Mouse (Mus musculus) hindbrain, embryonic 13.5 days (tissue): Measurements from ENCODE around the gene Mvp. TPM values are rescaled to one million over a fixed set of nuclear protein-coding genes. Genes with fewer than 3 reads are reported as not detected.

Experiments used
- ATAC-seq: fragments of 200-750 bp; cut with Nextera tagmentation; 2 replicates; pipeline ENCODE4 v1.8.0; 2017; ENCODE audit warnings: moderate TSS enrichment; ENCODE audit not compliant: low FRiP score
- H3K27ac ChIP-seq: fragments of 300-500 bp; sonication (generic); 2 replicates; pipeline ENCODE4 v1.5.1; 2015; ENCODE audit warnings: inconsistent platforms, mild to moderate bottlenecking, moderate library complexity
- H3K27me3 ChIP-seq: fragments of 300-500 bp; sonication (generic); 2 replicates; pipeline ENCODE4 v1.6.1; 2015; ENCODE audit warnings: mild to moderate bottlenecking, inconsistent platforms
- H3K36me3 ChIP-seq: fragments of 300-500 bp; sonication (generic); 2 replicates; pipeline ENCODE4 v1.6.1; 2015; ENCODE audit warnings: mild to moderate bottlenecking, inconsistent platforms
- H3K4me1 ChIP-seq: fragments of 300-500 bp; sonication (generic); replicated peaks from 2 replicates; pipeline ENCODE4 v1.6.1; 2015; ENCODE audit warnings: inconsistent platforms
- H3K4me2 ChIP-seq: fragments of 300-500 bp; sonication (generic); 2 replicates; pipeline ENCODE4 v1.6.1; 2015; ENCODE audit warnings: inconsistent platforms, mild to moderate bottlenecking, moderate library complexity
- H3K4me3 ChIP-seq: fragments of 300-500 bp; sonication (generic); 2 replicates; pipeline ENCODE4 v1.5.1; 2015; ENCODE audit warnings: mild to moderate bottlenecking, inconsistent platforms
- H3K9ac ChIP-seq: fragments of 300-500 bp; sonication (generic); 2 replicates; pipeline ENCODE4 v1.6.1; 2015; ENCODE audit warnings: mild to moderate bottlenecking, inconsistent platforms
- H3K9me3 ChIP-seq: fragments of 300-500 bp; sonication (generic); 2 replicates; pipeline ENCODE4 v1.6.1; 2016; ENCODE audit warnings: inconsistent platforms
- WGBS: fragments of 180-500 bp; shearing (Covaris S2); methylation state at CpG from one replicate; pipeline ENCODE4 v1.1.7; 2015; 5-methylcytosine and 5-hydroxymethylcytosine counted together
- polyA plus RNA-seq: library from polyadenylated mRNA; unstranded; fragments of >200 nt; fragmentation: Nextera tagmentation; extraction: Ambion mirVana; gene quantifications from 2 replicates; pipeline ENCODE4 v1.2.1, GENCODE M21; 2015

The Mvp gene
- polyA plus RNA-seq, 1 experiment from 2014 or later, result 4.5 TPM

DNA sequence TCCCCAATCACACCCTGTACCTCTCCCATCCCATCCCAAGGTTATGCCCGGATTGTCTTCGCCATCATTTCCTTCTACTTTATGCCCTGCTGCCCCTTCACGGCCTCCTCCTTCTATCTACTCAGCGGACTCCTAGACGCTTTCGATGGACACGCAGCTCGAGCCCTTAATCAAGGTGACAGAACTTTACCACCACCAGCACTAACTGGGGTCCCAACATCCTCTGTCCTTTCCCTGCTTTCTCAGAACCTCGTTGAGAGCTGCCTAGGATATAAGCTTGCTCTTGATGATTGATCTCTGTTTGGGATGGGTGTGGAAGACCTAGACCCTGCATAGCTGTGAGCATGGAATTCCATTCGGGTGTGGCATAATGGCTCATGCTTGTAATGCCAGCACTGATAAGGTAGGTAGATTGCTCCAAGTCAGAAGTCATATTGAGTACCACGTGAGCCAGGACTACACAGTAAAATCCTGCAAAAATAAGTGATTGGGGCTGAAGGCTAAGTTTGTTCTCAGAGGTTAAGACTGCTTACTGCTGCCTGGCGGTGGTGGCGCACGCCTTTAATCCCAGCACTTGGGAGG is 37.5 kb downstream of the Mvp start:
- H3K27me3 ChIP-seq, result no peaks in the 10 kb centered on the region
- WGBS, result 30% methylated on average over 14 of the region's 14 CpGs
- ATAC-seq, result 0 out of 2 replicates have a peak, but pooled peaks have one; percentile 5

DNA sequence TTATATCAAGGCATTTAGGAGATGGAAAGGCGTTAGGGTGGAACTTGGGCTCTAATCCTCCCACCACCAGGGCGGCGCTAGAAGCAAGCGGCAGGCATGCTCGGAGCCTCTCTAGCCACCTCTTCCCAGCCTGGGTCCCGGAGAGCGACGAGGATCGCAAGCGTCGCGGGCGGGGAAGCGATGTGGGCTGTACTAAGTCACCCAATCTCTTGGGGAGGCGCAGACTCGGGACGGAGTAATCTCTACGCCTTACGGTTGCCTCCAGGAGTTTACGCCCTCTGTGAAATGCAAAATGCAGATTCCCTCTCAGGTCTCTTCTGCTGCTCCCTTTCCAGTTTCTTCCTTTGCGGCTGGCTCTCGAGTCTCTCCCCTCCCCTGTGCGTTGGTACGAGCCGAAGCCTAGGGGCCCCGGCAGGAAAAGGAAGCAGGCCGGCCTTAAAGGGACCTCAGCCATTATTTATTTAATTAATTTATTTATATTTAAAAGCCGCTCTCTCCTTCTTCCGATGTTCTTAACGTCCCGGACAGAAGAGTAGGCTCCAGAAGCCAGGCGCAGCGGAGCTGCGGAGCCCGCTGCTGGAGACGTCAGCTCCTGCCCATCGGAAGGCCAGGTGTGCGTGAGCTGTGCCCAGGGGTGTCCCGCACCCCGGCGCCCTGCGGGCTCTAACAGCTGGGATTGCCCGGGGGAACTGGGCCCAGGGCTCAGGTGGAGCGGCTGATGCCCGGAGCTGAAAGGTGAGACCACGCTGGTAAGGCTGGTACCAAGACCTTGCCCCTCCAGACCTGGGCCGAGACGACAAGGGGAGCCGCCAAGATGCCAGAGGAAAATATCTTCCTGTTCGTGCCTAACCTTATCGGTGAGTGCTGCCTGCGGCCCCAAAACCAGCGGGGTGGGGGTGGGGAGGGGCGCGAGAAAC is 38.2 kb downstream of the Mvp start, which contains the start of gene Cdiptos:
Gene Cdiptos (minus strand): TSS at position 149 of the 917 bp plus-strand sequence.
- Histone ChIP-seq H3K27me3 (no peaks in the 10 kb centered on the region), H3K4me1 (peaks cover 23% of the 10 kb centered on the region), H3K9me3 (no peaks in the 10 kb centered on the region), H3K4me3 (peak within 1 kb of the TSS; percentile 98), H3K4me2 (peak within 1 kb of the TSS; percentile 93), H3K27ac (peak within 1 kb of the TSS; percentile 93), H3K9ac (peak within 1 kb of the TSS; percentile 98), H3K36me3 (peaks cover 50% of the 10 kb centered on the region)
- WGBS, result 1% methylated on average over 55 of the region's 55 CpGs
- ATAC-seq, result peak; percentile 94

More for the DNA sequence above, 37.5 kb downstream of the Mvp start:
- H3K9ac ChIP-seq, result peak overlapping the region; percentile 98
- H3K36me3 ChIP-seq, result peaks cover 48% of the 10 kb centered on the region
- peaks cover 23% of the 10 kb centered on the region for H3K4me1 ChIP-seq
- H3K9me3 ChIP-seq, result no peaks in the 10 kb centered on the region
- H3K27ac ChIP-seq, result peak overlapping the region; percentile 93
- H3K4me2 ChIP-seq, result peak overlapping the region; percentile 93
- peak overlapping the region; percentile 98 for H3K4me3 ChIP-seq

DNA sequence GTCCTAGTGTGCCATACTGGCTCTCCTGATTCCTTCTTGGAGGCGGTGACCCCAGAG is 38.7 kb downstream of the Mvp start, which contains the start of gene Cdipt:
Gene Cdipt (plus strand): TSS at position 22 of the 57 bp plus-strand sequence.
- H3K4me2 ChIP-seq, result peak within 1 kb of the TSS; percentile 93
- ATAC-seq, result no peak
- peak within 1 kb of the TSS; percentile 93 for H3K27ac ChIP-seq
- WGBS, result 6% methylated on average over 1 of the region's 1 CpGs
- H3K4me3 ChIP-seq, result peak within 1 kb of the TSS; percentile 98
- peak within 1 kb of the TSS; percentile 98 for H3K9ac ChIP-seq
- peaks cover 51% of the 10 kb centered on the region for H3K36me3 ChIP-seq
- H3K27me3 ChIP-seq, result no peaks in the 10 kb centered on the region
- no peaks in the 10 kb centered on the region for H3K9me3 ChIP-seq
- peaks cover 23% of the 10 kb centered on the region for H3K4me1 ChIP-seq

DNA sequence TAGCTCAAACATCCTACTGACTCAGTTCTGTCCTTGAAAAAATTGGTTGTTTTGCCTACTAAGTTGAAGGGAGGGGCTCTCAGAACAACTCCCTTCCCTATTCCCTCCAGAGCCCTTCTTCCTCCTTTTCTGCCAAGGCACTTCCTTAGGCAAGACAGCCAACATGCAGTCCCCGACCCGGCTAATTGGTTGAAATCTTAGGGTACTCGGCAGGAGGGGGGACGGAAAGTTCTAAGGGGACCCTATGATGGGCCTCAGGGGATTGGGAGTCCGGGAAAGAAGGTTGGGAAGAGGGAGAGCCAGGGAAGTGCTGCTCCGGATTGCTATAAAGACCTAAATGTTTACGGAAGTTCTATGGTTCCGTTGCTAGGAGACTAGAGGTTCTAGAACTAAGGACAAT is 38.9 kb downstream of the Mvp start:
- peak overlapping the region; percentile 39; the same call in 1 of the 2 replicates for H3K9ac ChIP-seq
- H3K9me3 ChIP-seq, result no peaks in the 10 kb centered on the region
- peaks cover 51% of the 10 kb centered on the region for H3K36me3 ChIP-seq
- H3K4me1 ChIP-seq, result peaks cover 23% of the 10 kb centered on the region
- H3K27ac ChIP-seq, result peak overlapping the region; percentile 93; the same call in 1 of the 2 replicates
- ATAC-seq, result no peak; the same call in 1 of the 2 replicates
- 14% methylated on average over 8 of the region's 8 CpGs for WGBS
- no peaks in the 10 kb centered on the region for H3K27me3 ChIP-seq
- peak overlapping the region; percentile 98 for H3K4me3 ChIP-seq
- H3K4me2 ChIP-seq, result peak overlapping the region; percentile 93

DNA sequence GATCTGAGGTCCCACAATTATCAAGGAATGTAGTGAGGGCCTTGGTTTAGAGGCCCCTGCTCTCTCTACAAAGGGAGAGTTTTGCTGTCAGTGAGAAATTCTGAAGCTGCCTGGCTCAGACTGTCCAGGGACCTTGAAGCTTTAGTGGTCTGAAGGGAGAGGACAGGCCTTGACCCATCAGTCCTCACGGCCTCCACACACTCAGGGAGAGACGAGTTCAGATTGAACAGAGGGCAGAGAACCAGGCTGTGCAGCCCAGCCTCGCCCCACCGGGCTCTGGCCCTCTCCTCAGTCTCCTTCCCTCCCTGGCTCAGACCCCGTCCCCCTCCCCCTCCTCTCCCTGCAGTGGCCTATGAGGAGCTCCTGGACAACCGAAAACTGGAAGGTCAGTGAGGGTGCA is 47.1 kb downstream of the Mvp start:
- H3K9me3 ChIP-seq, result no peaks in the 10 kb centered on the region
- H3K4me1 ChIP-seq, result no peaks in the 10 kb centered on the region
- no peak overlapping the region for H3K4me2 ChIP-seq
- H3K9ac ChIP-seq, result no peak overlapping the region
- peaks cover 90% of the 10 kb centered on the region for H3K36me3 ChIP-seq
- no peak for ATAC-seq
- no peak overlapping the region for H3K27ac ChIP-seq
- H3K27me3 ChIP-seq, result peaks cover 13% of the 10 kb centered on the region
- no peak overlapping the region for H3K4me3 ChIP-seq
- 57% methylated on average over 6 of the region's 6 CpGs for WGBS

DNA sequence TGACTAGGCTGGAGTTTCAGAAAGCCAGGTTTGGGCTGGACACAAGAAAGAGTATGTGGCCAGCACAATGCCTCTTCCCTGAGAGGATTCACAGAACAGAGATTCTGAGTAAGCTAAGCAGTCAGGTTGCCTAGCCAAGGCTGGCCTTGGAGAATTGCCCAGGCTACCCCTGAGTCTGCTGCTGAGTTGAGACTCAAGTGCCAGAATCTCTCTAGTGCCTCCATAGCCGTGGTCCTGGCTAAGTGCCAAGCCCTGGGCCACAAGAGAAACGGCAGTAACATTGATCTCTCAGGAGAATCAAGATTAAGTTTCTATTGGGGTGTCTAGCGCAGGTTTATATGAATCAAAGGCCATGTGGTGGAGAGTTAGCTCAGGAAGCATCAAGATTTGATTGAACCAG is 48.9 kb downstream of the Mvp start:
- peaks cover 90% of the 10 kb centered on the region for H3K36me3 ChIP-seq
- no peak overlapping the region for H3K4me2 ChIP-seq
- no peak overlapping the region for H3K9ac ChIP-seq
- WGBS, result 62% methylated on average over 3 of the region's 3 CpGs
- H3K27ac ChIP-seq, result no peak overlapping the region
- ATAC-seq, result no peak
- H3K4me3 ChIP-seq, result no peak overlapping the region
- H3K4me1 ChIP-seq, result no peaks in the 10 kb centered on the region
- H3K27me3 ChIP-seq, result peaks cover 31% of the 10 kb centered on the region
- H3K9me3 ChIP-seq, result no peaks in the 10 kb centered on the region

DNA sequence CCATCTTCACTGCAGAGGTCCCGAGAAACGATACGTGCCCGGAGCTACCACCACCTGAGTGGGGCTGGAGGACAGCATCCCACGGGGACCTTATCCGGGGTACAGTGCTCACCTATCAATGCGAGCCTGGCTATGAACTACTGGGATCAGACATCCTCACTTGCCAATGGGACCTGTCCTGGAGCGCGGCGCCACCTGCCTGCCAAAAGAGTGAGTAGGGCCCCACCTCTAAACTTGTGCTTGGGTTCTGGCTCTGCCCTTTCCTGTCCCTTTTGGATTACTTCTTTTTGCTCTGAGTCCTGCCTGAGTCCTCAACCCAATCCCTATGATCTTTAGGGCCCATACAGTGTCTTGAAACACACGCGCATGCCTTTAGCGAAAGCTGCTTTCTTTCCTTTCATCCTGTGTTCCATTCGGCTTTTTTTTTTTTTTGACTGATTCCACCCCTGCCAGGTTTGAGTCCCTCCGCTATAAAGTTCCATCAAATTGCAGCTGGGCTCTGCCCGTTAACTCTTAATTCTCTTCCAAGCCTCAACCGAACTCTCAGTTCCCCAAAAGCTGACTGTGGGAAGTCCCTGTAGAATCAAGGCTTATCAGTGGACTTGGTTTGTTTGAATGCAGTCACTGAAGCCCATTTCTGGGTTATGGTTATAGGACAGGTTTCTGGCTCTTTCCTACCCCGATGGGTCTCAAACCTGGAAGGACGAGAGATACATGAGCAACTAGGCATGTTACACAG is 50.7 kb downstream of the Mvp start:
- Histone ChIP-seq H3K9me3 (no peaks in the 10 kb centered on the region), H3K4me3 (no peak overlapping the region), H3K27ac (no peak overlapping the region), H3K9ac (0 out of 2 replicates have a peak overlapping the region, but pooled peaks have one; percentile 43), H3K4me1 (no peaks in the 10 kb centered on the region), H3K27me3 (peaks cover 35% of the 10 kb centered on the region), H3K36me3 (peaks cover 90% of the 10 kb centered on the region), H3K4me2 (no peak overlapping the region)
- 28% methylated on average over 19 of the region's 19 CpGs for WGBS
- ATAC-seq, result no peak

DNA sequence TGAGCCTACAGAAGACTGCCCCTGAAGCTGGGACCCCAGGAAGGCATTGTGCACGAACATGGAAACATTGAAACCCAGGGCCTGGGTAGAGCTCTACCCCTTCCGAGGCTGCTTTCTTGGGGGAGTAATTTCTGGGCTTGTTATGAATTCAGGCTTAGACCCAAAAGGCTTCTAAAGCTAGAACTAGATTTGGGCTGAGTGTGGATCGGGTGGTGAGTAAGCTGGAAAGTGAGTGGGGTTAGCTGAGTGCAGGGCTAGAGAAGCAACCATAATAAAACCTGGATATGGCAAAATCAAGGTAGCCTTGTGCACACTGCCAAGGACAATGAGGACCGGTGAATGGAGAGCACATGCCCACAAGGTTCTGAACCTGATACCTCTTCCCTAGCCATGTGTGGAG is 52.5 kb downstream of the Mvp start:
- Histone ChIP-seq H3K4me3 (no peak overlapping the region), H3K9ac (no peak overlapping the region), H3K27ac (no peak overlapping the region), H3K4me1 (no peaks in the 10 kb centered on the region), H3K4me2 (no peak overlapping the region), H3K27me3 (peaks cover 35% of the 10 kb centered on the region), H3K36me3 (peaks cover 90% of the 10 kb centered on the region), H3K9me3 (no peaks in the 10 kb centered on the region)
- 89% methylated on average over 4 of the region's 4 CpGs for WGBS
- ATAC-seq, result no peak

DNA sequence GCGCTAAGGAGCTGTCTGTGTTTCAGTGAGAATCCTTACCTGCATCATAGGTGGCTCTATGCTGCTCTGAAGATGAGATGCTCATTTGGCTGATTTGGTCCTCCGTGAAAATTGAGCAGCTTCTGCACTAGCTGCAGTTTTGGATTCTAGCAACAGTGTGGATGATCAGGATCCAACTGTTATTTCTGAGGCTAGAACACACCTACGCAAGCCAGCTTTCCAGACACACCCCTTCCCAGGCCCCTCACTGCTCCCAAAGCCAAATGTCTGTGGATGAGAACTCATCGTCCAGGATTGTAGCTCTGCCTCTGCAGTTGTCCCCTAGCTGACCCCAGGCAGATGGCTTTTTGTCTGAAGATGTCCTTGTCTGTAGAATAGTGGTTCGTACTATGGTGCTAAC is 53.3 kb downstream of the Mvp start:
- H3K36me3 ChIP-seq, result peaks cover 91% of the 10 kb centered on the region
- no peak overlapping the region for H3K9ac ChIP-seq
- no peak overlapping the region for H3K4me3 ChIP-seq
- H3K27me3 ChIP-seq, result peaks cover 35% of the 10 kb centered on the region
- 88% methylated on average over 5 of the region's 5 CpGs for WGBS
- no peaks in the 10 kb centered on the region for H3K4me1 ChIP-seq
- no peak overlapping the region for H3K4me2 ChIP-seq
- no peak for ATAC-seq
- H3K27ac ChIP-seq, result no peak overlapping the region
- H3K9me3 ChIP-seq, result no peaks in the 10 kb centered on the region

DNA sequence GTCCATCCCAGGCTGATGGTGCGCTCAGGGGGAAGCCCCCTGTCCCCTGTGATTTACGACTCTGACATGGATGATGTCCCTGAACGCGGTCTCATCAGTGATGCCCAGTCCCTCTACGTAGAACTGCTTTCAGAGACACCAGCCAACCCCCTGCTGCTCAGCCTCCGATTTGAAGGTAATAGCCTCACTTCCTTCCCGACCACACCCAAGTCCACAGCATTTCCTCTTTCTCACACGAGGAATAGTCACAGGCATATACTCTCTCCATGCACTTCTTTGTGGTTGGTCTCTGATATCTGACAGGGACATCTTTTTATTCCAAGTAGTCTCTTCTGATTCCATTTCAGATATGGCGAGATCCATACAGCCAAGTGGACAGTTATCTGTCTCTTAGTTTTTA is 54.6 kb downstream of the Mvp start:
- Histone ChIP-seq H3K9ac (no peak overlapping the region), H3K36me3 (peaks cover 93% of the 10 kb centered on the region), H3K4me3 (no peak overlapping the region), H3K4me1 (no peaks in the 10 kb centered on the region), H3K27ac (no peak overlapping the region), H3K4me2 (no peak overlapping the region), H3K9me3 (no peaks in the 10 kb centered on the region), H3K27me3 (peaks cover 35% of the 10 kb centered on the region)
- WGBS, result 75% methylated on average over 9 of the region's 9 CpGs
- ATAC-seq, result no peak

DNA sequence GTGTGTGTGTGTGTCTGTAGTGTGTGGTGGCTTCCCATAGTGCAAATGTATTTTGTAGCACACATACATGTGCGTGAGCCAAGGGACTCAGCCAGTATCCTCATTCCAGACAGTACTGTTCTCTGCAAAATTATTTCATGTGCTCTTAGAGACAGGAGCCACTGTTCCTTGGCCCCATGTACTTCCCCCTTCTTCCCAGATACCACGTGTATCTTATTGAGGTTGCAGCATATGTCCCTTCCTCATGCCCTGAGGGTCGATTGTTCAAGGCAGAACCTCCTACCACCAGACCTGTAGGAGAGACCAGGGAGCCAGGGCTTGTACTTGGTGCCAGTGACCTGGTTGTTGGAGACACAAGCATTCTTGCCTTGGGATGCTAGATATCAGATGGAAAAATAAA is 59.3 kb downstream of the Mvp start:
- peaks cover 56% of the 10 kb centered on the region for H3K36me3 ChIP-seq
- no peak overlapping the region for H3K27ac ChIP-seq
- H3K4me3 ChIP-seq, result no peak overlapping the region
- no peak overlapping the region for H3K9ac ChIP-seq
- H3K4me2 ChIP-seq, result no peak overlapping the region
- no peak for ATAC-seq
- H3K4me1 ChIP-seq, result peaks cover 37% of the 10 kb centered on the region
- peaks cover 14% of the 10 kb centered on the region; the same call in 1 of the 2 replicates for H3K27me3 ChIP-seq
- no peaks in the 10 kb centered on the region for H3K9me3 ChIP-seq
- WGBS, result 69% methylated on average over 3 of the region's 3 CpGs

DNA sequence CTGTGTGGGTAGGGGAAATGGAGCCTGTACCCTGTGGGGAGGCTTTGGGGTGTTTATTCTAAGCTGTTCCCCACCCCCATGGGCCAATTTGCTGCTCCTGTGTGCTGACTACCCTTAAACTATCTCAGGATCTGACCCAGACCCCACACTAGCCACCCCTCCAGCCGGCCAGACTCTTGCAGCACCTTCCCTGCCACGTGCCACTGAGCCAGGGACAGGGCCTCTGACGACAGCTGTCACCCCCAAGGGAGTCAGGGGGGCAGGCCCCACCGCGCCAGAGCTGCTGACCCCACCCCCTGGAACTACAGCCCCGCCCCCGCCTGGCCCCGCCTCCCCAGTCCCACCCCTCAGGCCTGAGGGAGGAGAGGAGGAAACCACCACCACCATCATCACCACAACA is 61.8 kb downstream of the Mvp start:
- H3K9ac ChIP-seq, result peak overlapping the region; percentile 75
- peak overlapping the region; percentile 47 for H3K4me3 ChIP-seq
- H3K9me3 ChIP-seq, result no peaks in the 10 kb centered on the region
- ATAC-seq, result no peak
- no peak overlapping the region for H3K27ac ChIP-seq
- 8% methylated on average over 8 of the region's 8 CpGs for WGBS
- H3K4me2 ChIP-seq, result peak overlapping the region; percentile 95
- H3K36me3 ChIP-seq, result peaks cover 31% of the 10 kb centered on the region
- peaks cover 58% of the 10 kb centered on the region for H3K4me1 ChIP-seq
- H3K27me3 ChIP-seq, result peaks cover 14% of the 10 kb centered on the region; the same call in 1 of the 2 replicates
